Mouse (Mus musculus) large intestine, adult 2 months (tissue): ENCODE data around the gene Sult2a5. TPM values are rescaled to one million over a fixed set of nuclear protein-coding genes. Genes with fewer than 3 reads are reported as not detected.

Experiments
- DNase-seq: peaks from one replicate; pipeline ENCODE4 v3.0.0-alpha.2; 2012; ENCODE audit warnings: low read depth, low spot score
- polyA plus RNA-seq: library from polyadenylated mRNA; depleted of rRNA; stranded (reverse); fragments of >200 nt; gene quantifications from 2 replicates; pipeline ENCODE4 v1.2.3, GENCODE M21; 2012; rRNA removed

Gene Sult2a5
- polyA plus RNA-seq: not detected in 2 replicates

GRCm38 (mm10) chr7:13623667-13624066, at the start of gene Sult2a5:
Gene Sult2a5 (plus strand): TSS chr7:13623967.
- no peak for DNase-seq

Other genes with a start within 250 kb of the Sult2a5 start
- not detected in 2 replicates for gene Cabp5, start 225.8 kb upstream of the Sult2a5 start, polyA plus RNA-seq
- gene Bsph1, start 173.1 kb upstream of the Sult2a5 start, polyA plus RNA-seq: not detected in 2 replicates
- gene Bsph2, start 52.9 kb upstream of the Sult2a5 start, polyA plus RNA-seq: not detected in 2 replicates
- gene Sult2a2, start 109.5 kb downstream of the Sult2a5 start, polyA plus RNA-seq: not detected in 2 replicates
- not detected in 2 replicates for gene Sult2a1, start 213.4 kb downstream of the Sult2a5 start, polyA plus RNA-seq